Mouse (Mus musculus): ENCODE results near the gene S1pr2.

DNA sequence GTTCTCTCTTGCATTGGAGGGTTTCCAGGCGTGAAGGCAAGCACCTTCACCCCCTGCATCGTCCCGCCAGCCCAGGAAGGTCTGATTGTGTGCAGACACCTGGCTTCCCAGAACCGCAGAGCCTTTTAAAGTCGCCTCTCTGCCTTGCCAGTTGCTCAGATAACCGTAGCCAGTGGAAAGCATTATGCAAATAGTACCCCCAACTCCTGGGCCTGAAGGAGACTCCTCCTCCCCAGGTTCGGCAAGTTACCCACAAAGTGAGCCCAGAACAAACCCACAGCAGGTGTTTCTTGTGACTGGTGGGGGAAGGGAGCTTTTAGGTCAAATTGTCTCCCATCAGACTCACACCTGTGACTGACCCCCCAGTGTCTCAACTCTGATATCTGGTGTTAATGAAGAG, 11.4 kb upstream of the S1pr2 start:
- TF ChIP-seq CTCF (IDR thresholded peaks at IDR 0.05; ENCODE audit: borderline replicate concordance, insufficient read depth, low read length): no peak
- TF ChIP-seq POLR2A (IDR thresholded peaks at IDR 0.05; ENCODE audit: low read depth, low read length): no peak
